Comparison of ENCODE assay signal across 9 mouse cellular contexts in the genomic region with DNA sequence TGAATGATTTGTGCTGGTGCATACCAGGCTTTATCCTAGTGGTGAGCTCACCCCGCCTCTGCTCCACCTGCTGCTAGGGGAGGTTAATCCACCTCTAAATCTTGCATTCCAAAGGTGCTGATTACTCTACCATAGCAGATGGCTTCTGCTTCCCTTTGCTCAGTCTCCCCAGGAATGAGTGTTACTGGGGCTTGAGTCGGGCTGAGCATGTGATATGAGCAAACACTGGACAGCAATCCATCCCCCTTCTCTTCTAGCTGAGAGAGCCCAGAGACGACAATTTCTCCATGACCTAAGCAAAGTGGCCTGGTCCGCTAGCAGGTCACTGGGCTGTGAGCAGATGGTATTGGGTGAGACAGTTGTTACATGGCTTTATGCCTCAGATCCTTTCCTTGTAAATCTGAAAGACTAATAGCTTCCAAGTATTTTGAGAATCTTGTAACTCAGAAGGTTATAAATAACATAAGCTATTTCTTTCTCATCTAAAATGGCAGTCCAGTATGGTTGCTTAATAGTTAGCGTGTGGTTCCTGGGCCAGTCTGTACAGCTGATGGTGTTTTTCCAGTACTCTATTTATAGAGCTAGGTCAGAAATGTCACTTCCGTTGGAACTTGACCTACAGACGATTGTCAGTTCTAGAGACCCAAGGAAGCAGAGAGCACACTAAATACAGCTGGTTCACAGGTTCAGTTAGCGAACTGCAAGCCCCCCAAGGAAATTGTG.
DNase-seq lines count a peak whose midpoint lies in the region; ATAC-seq lines count a peak whose summit lies in the region.
"Had no signal": no experiment of that assay in that cellular context is flagged by ENCODE, and none has a peak within 500 bp of the region (broad histone marks: within the 10 kb centered on the region; RNA-seq: fewer than 3 reads in every experiment).

No protein-coding gene starts in this region.

- peaks cover 65% of the 10 kb centered on the region for H3K4me1 ChIP-seq in forebrain, embryonic 10.5 days
- peaks cover 7% of the 10 kb centered on the region for H3K4me1 ChIP-seq in forebrain, embryonic 11.5 days (replicated peaks; ENCODE audit: control insufficient read depth, insufficient read depth, low read length)
- H3K4me1 ChIP-seq in lung, embryonic 16.5 days (replicated peaks; ENCODE audit: control insufficient read depth, insufficient read depth, low read length): peaks cover 39% of the 10 kb centered on the region
- peaks cover 25% of the 10 kb centered on the region for H3K4me1 ChIP-seq in kidney, embryonic 14.5 days (ENCODE audit: control insufficient read depth, insufficient read depth, low read length)
- H3K4me1 ChIP-seq: midbrain, embryonic 15.5 days had no signal

- no peak overlapping the region for H3K4me2 ChIP-seq in forebrain, embryonic 11.5 days (ENCODE audit: low read depth, low read length, severe bottlenecking)
- H3K4me2 ChIP-seq in lung, embryonic 16.5 days (ENCODE audit: low read depth, low read length): no peak overlapping the region
- H3K4me2 ChIP-seq in kidney, embryonic 14.5 days (replicated peaks; ENCODE audit: low read depth, low read length): no peak overlapping the region
- H3K4me2 ChIP-seq: midbrain, embryonic 15.5 days had no signal

- H3K9me3 ChIP-seq in forebrain, embryonic 10.5 days: no peaks in the 10 kb centered on the region
- no peaks in the 10 kb centered on the region for H3K9me3 ChIP-seq in forebrain, embryonic 11.5 days (ENCODE audit: control insufficient read depth, low read length)
- H3K9me3 ChIP-seq in lung, embryonic 16.5 days (ENCODE audit: control insufficient read depth, low read length): no peaks in the 10 kb centered on the region
- H3K9me3 ChIP-seq in kidney, embryonic 14.5 days (ENCODE audit: control insufficient read depth, low read length): no peaks in the 10 kb centered on the region
- H3K9me3 ChIP-seq: midbrain, embryonic 15.5 days had no signal

- no peak overlapping the region for H3K4me3 ChIP-seq in forebrain, embryonic 10.5 days
- no peak overlapping the region for H3K4me3 ChIP-seq in forebrain, embryonic 11.5 days (ENCODE audit: low read depth, low read length)
- H3K4me3 ChIP-seq in lung, embryonic 16.5 days (ENCODE audit: low read length): no peak overlapping the region
- no peak overlapping the region for H3K4me3 ChIP-seq in kidney, embryonic 14.5 days (ENCODE audit: low read length)
- H3K4me3 ChIP-seq: midbrain, embryonic 15.5 days had no signal

- H3K9ac ChIP-seq in forebrain, embryonic 11.5 days (ENCODE audit: low read length): no peak overlapping the region
- no peak overlapping the region for H3K9ac ChIP-seq in lung, embryonic 16.5 days (ENCODE audit: low read length)
- no peak overlapping the region for H3K9ac ChIP-seq in kidney, embryonic 14.5 days (ENCODE audit: low read depth, low read length)
- H3K9ac ChIP-seq: midbrain, embryonic 15.5 days had no signal

- 70% methylated on average over 8 of the region's 8 CpGs for WGBS in forebrain, embryonic 10.5 days
- WGBS in forebrain, embryonic 11.5 days: 74% methylated on average over 8 of the region's 8 CpGs
- 53% methylated on average over 8 of the region's 8 CpGs for WGBS in lung, embryonic 16.5 days
- 29% methylated on average over 8 of the region's 8 CpGs for WGBS in kidney, embryonic 14.5 days

- no peak for DNase-seq in forebrain, embryonic 10.5 days (ENCODE audit: extremely low spot score, low spot score)
- DNase-seq in forebrain, embryonic 11.5 days (ENCODE audit: low spot score): no peak
- DNase-seq in lung, adult 18-20 months: no peak
- peak; percentile 31 for DNase-seq in splenic B cell, adult 2 months (ENCODE audit: low read depth, low spot score)
- DNase-seq in testis, postnatal 10 days (ENCODE audit: low spot score): no peak
- DNase-seq in layer of hippocampus, adult 8-10 months (ENCODE audit: low spot score in 2 of 2): no peak

- ATAC-seq in forebrain, embryonic 11.5 days (replicated peaks; ENCODE audit: low FRiP score): no peak
- 0 out of 2 replicates have a peak, but pooled peaks have one; percentile 13 for ATAC-seq in lung, embryonic 16.5 days (ENCODE audit: low read depth)
- 0 out of 2 replicates have a peak, but pooled peaks have one; percentile 36 for ATAC-seq in kidney, embryonic 14.5 days (ENCODE audit: low FRiP score, low TSS enrichment)
- ATAC-seq: midbrain, embryonic 15.5 days had no signal

- H3K27ac ChIP-seq in forebrain, embryonic 10.5 days: peak overlapping the region; percentile 61
- H3K27ac ChIP-seq in forebrain, embryonic 11.5 days (ENCODE audit: low read depth, low read length): no peak overlapping the region
- peak overlapping the region; percentile 11 for H3K27ac ChIP-seq in lung, embryonic 16.5 days (ENCODE audit: low read length)
- no peak overlapping the region; the same call in 1 of the 2 replicates for H3K27ac ChIP-seq in kidney, embryonic 14.5 days (ENCODE audit: low read depth, low read length)
- H3K27ac ChIP-seq: midbrain, embryonic 15.5 days had no signal

- H3K36me3 ChIP-seq in forebrain, embryonic 10.5 days (replicated peaks): no peaks in the 10 kb centered on the region
- H3K36me3 ChIP-seq in forebrain, embryonic 11.5 days (ENCODE audit: control insufficient read depth, insufficient read depth, low read length): no peaks in the 10 kb centered on the region
- no peaks in the 10 kb centered on the region for H3K36me3 ChIP-seq in lung, embryonic 16.5 days (ENCODE audit: control insufficient read depth, insufficient read depth, low read length)
- H3K36me3 ChIP-seq in kidney, embryonic 14.5 days (ENCODE audit: control insufficient read depth, insufficient read depth, low read length): no peaks in the 10 kb centered on the region
- H3K36me3 ChIP-seq in splenic B cell, adult 2 months (ENCODE audit: control insufficient read depth, insufficient read depth, low read length, poor library complexity, severe bottlenecking): no peaks in the 10 kb centered on the region
- H3K36me3 ChIP-seq: midbrain, embryonic 15.5 days had no signal

- no peaks in the 10 kb centered on the region for H3K27me3 ChIP-seq in forebrain, embryonic 10.5 days (ENCODE audit: poor library complexity, severe bottlenecking)
- H3K27me3 ChIP-seq in forebrain, embryonic 11.5 days (ENCODE audit: control insufficient read depth, insufficient read depth, low read length): no peaks in the 10 kb centered on the region
- H3K27me3 ChIP-seq in lung, embryonic 16.5 days (ENCODE audit: control insufficient read depth, insufficient read depth, low read depth, low read length): no peaks in the 10 kb centered on the region
- no peaks in the 10 kb centered on the region for H3K27me3 ChIP-seq in kidney, embryonic 14.5 days (ENCODE audit: control insufficient read depth, insufficient read depth, low read length)
- H3K27me3 ChIP-seq in splenic B cell, adult 2 months (ENCODE audit: control insufficient read depth, insufficient read depth, low read length, poor library complexity, severe bottlenecking): no peaks in the 10 kb centered on the region
- H3K27me3 ChIP-seq: midbrain, embryonic 15.5 days had no signal

Comparison
In these comparisons a context has a peak if more than half of its experiments do, and no peak if none do; other contexts are left out.
1. H3K27ac ChIP-seq: peak in forebrain, embryonic 10.5 days (single experiment) and lung, embryonic 16.5 days (single experiment); none in forebrain, embryonic 11.5 days (single experiment) and kidney, embryonic 14.5 days (single experiment).